Mouse (Mus musculus): ENCODE results near the gene Gm21903. TPM values are rescaled to one million over a fixed set of nuclear protein-coding genes. Genes with fewer than 3 reads are reported as not detected.
"Not testable (repeated sequence)": the region's sequence is repeated elsewhere in the genome, so short reads cannot be mapped to it uniquely, and the experiment has no call there.

Gm21903 gene
- not detected for polyA plus RNA-seq (2017; shearing (Covaris generic))

DNA sequence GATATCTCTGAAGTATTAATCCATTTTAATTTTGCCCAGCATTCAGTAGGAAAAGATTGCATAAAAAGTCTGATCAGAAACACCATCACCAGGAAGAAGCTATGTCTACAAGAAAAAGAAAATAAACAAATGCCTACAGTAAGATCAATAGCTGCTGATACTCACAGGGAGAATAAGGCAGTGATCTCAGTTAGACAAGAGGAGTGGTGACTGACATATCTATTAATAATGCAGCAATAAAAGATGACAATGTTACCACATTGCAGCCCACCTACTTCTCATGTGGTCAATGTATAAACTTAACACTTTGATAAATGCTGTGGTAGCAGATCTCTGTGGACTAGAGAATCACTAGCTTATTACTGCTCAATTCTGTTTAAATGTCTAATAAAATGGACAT, at the start of gene Gm21903:
Gene Gm21903 (minus strand): TSS at position 101 of the 400 bp plus-strand sequence.
- ATAC-seq: no peak

DNA sequence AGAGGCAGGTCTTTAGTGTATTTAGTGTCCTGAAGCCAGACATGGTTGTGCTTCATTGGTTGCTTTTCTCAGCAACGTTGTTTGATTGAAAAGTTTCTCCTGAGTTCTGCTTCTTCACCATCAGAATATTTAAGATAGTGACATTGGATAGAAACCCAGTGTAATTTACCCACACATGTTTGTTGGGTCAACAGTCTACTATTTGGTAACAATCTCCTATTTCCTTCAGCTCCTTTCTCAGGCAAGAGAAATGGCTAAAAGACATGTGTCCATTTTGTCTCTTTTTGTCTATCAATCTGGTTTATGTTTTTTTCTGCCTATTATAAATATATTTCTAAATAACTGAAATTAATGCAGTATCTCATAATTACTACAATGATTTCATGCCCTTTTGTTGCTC, 33.8 kb upstream of the Gm21903 start, which contains the start of gene Esp23:
Gene Esp23 (minus strand): TSS at position 101 of the 400 bp plus-strand sequence.
- ATAC-seq: no peak

DNA sequence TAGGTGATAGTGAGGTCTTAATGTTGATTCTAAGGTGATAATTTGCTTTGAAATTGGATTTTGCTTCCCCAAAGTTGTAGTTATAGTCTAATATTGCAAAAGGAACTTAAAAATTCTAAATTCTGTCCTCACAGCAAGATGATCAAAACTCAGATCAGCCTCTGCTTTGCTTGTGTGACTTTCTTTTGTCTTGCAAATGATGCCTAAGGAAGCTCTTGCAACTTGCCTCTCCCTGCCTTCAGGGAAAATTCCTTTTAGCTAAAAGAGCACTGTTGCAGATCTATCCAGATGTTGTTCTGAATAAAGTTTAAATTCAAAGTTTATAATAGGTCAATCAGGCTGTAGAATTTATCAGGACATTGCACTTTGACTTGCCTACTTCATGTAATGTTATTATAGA, 20.5 kb upstream of the Gm21903 start:
- ATAC-seq: no peak

DNA sequence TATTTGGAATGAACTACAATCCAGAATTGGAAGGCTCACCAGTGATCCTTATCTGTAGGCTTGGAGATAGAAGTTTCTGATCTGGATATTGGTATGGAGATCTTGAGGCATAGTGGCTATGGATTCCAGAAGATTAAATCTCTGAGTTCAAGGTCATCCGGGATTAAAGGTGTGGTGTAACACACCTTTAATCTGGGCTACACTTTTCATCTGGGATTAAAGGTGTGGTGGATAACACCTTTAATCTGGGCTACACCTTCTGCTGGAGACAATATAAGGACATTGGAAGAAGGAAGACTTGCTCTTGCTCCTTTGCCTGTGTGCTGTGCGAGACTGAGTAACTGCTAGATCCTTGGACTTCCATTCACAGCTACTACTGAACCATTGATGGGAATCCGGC, 6.7 kb downstream of the Gm21903 start, which contains the start of gene Esp24:
Gene Esp24 (plus strand): TSS at position 301 of the 400 bp plus-strand sequence.
- ATAC-seq: not testable (repeated sequence)

DNA sequence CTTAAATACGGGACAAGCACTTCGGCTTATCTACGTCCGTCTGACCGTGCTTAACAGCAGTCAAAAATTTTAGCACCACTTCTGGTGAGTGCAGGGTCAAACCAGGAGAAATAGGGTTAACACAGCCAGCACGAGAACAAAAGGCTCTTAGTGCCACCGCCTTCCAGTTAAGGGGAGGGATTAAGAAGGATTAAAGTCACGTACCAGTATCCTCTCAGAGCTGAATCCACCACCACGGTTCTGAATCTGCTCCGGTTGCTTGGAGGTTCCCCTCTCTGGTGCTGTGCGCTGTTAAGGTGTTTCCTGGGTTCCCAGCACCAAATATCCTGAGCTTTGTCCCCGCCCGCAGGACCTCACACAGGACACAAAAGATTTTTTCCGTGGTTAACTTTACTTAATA, 26.0 kb downstream of the Gm21903 start:
- no peak for ATAC-seq

DNA sequence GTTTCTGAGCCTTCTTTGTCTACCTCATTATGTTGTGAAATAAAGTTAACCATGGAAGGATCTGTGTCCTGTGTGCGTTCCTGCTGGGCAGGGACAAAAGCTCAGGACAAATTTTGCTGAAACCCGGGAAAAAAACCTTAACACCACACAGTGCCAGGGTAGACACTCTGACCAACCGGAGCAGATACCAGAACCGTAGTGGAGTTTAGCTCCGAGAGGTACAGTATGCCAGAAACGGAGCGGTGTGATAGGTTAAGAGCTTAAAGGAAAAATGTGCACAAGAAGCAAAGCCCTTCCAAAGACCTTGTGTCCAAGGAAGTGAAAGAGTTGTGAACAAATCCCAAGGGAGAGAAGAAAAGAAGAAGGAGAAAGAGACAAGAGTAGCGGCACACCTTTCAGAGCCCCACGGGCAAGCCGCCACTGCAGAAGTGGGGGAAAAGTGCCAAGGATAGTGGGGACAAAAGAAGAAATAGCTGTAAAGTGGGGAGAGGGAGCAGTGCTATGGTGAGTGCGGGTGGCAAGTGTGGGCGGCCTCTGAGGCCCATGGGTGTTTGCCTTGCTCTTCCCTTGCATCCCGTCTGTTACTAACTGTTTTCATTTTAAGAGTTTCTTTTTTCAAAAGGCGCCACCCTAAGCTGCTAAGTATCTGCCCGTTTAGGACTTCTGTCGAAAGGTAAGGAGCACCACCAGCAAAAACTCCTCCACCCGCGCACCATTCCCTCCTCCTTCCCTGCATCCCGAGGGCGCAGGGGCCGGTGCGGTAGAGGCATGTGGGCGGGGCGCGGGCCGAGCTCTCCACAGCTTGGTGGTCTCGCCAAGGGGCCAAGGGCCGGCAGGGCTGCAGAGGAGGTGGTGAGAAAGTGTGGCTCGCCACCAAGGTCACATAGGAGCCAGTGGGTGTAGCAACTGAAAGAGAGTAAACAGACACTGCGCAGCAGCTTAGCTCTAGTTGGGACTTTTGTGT, 32.2 kb downstream of the Gm21903 start:
- no peak for ATAC-seq

DNA sequence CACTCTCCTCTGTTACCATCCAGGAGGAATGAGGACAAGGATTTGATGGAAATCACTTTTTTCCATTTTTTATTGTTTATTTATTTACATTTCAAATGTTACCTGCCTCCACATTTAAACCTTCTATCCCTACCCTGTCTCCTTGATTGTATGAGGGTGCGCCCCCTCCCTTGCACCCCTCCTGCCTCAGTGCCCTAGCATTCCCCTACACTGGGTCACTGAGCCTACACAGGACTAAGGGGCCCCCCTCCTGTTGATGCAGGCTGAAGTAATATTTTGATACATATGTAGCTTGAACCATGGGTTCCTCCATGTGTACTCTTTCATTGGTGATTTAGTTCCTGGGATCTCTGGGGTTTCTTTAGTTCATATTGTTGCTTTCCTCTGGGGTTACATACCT, 33.3 kb downstream of the Gm21903 start:
- no peak for ATAC-seq

Other genes starting within 250 kb of the Gm21903 start
- not detected for gene Esp24, start 6.6 kb downstream of the Gm21903 start, polyA plus RNA-seq (2017; shearing (Covaris generic))
- not detected for gene Esp23, start 33.7 kb upstream of the Gm21903 start, polyA plus RNA-seq (2017; shearing (Covaris generic))
- gene Esp22, start 52.0 kb upstream of the Gm21903 start, polyA plus RNA-seq (2017; shearing (Covaris generic)): not detected